Mouse (Mus musculus) neural tube, embryonic 14.5 days (tissue): ENCODE results near the gene Rbm14. TPM values are rescaled to one million over a fixed set of nuclear protein-coding genes. Genes with fewer than 3 reads are reported as not detected.

ENCODE experiments used
- polyA plus RNA-seq: library from polyadenylated mRNA; unstranded; fragments of >200 nt; fragmentation: Nextera tagmentation; extraction: Ambion mirVana; gene quantifications from 2 replicates; pipeline ENCODE4 v1.2.1, GENCODE M21; 2014

The Rbm14 gene
- polyA plus RNA-seq, 1 experiment from 2014 or later, result 54.6 TPM

Other genes with a start within 250 kb of the Rbm14 start
- 14.3 and 16.9 TPM in 2 replicates for gene Lrfn4, start 196.0 kb downstream of the Rbm14 start, polyA plus RNA-seq
- 45.2 and 47.8 TPM in 2 replicates for gene Rce1, start 186.0 kb downstream of the Rbm14 start, polyA plus RNA-seq
- 7.1 and 8.5 TPM in 2 replicates for gene Gm960, start 113.0 kb downstream of the Rbm14 start, polyA plus RNA-seq
- 34.7 and 44.2 TPM in 2 replicates for gene Sptbn2, start 100.5 kb downstream of the Rbm14 start, polyA plus RNA-seq
- gene Rbm4b, start 55.1 kb downstream of the Rbm14 start, polyA plus RNA-seq, result 157 and 158 TPM in 2 replicates
- gene Rbm4, start 17.7 kb downstream of the Rbm14 start, polyA plus RNA-seq, result 81.1 and 95.9 TPM in 2 replicates
- gene Gm21992, start within 50 bp of the Rbm14 start, polyA plus RNA-seq, result 13.4 and 21.0 TPM in 2 replicates
- gene Ccs, start 27.7 kb upstream of the Rbm14 start, polyA plus RNA-seq, result 36.4 and 38.1 TPM in 2 replicates
- gene Ccdc87, start 27.7 kb upstream of the Rbm14 start, polyA plus RNA-seq, result 0.48 and 0.58 TPM in 2 replicates
- gene Ctsf, start 43.5 kb upstream of the Rbm14 start, polyA plus RNA-seq, result 75.8 and 76.9 TPM in 2 replicates
- gene Actn3, start 66.3 kb upstream of the Rbm14 start, polyA plus RNA-seq, result 2.2 and 2.8 TPM in 2 replicates
- gene Zdhhc24, start 67.0 kb upstream of the Rbm14 start, polyA plus RNA-seq, result 19.1 and 19.4 TPM in 2 replicates
- 7.8 and 10.8 TPM in 2 replicates for gene Bbs1, start 95.0 kb upstream of the Rbm14 start, polyA plus RNA-seq
- 75.9 and 95.2 TPM in 2 replicates for gene Dpp3, start 116.7 kb upstream of the Rbm14 start, polyA plus RNA-seq
- gene Peli3, start 131.5 kb upstream of the Rbm14 start, polyA plus RNA-seq, result 10.4 and 16.5 TPM in 2 replicates
- gene Mrpl11, start 150.5 kb upstream of the Rbm14 start, polyA plus RNA-seq, result 111 and 119 TPM in 2 replicates
- gene Npas4, start 178.7 kb upstream of the Rbm14 start, polyA plus RNA-seq, result 0.35 and 0.48 TPM in 2 replicates
- 11.5 and 12.2 TPM in 2 replicates for gene Slc29a2, start 212.2 kb upstream of the Rbm14 start, polyA plus RNA-seq
- 92.5 and 108 TPM in 2 replicates for gene B4gat1, start 227.2 kb upstream of the Rbm14 start, polyA plus RNA-seq
- 2.1 and 3.0 TPM in 2 replicates for gene AC124502.3, start 227.3 kb upstream of the Rbm14 start, polyA plus RNA-seq
- gene Brms1, start 229.7 kb upstream of the Rbm14 start, polyA plus RNA-seq, result 21.4 and 34.1 TPM in 2 replicates
- gene Rin1, start 238.8 kb upstream of the Rbm14 start, polyA plus RNA-seq, result 0.62 and 0.86 TPM in 2 replicates